Mouse (Mus musculus) adipocyte (in vitro differentiated cells): ENCODE measurements around the gene Klf11.
"Not testable (repeated sequence)": the region's sequence is repeated elsewhere in the genome, so short reads cannot be mapped to it uniquely, and the experiment has no call there.

Experiments used
- DNase-seq: peaks from one replicate; pipeline ENCODE4 v3.0.0-alpha.2; 2016; ENCODE audit warnings: low spot score

Gene Klf11

GRCm38 (mm10) chr12:24654065-24654862 lies 3.2 kb downstream of the Klf11 start:
- DNase-seq: no peak

- no peak for DNase-seq
These were observed 5.4 kb downstream of the Klf11 start for GRCm38 (mm10) chr12:24656436-24656835.

- no peak for DNase-seq
These were observed 7.9 kb downstream of the Klf11 start for GRCm38 (mm10) chr12:24658998-24659397.

- no peak for DNase-seq
These were observed 8.8 kb downstream of the Klf11 start for GRCm38 (mm10) chr12:24659923-24660322.

GRCm38 (mm10) chr12:24661100-24661499 lies 10.0 kb downstream of the Klf11 start:
- DNase-seq: no peak

- DNase-seq: no peak
These were observed 11.1 kb downstream of the Klf11 start for GRCm38 (mm10) chr12:24662131-24662530.

GRCm38 (mm10) chr12:24680096-24680491 lies 29.0 kb downstream of the Klf11 start:
- no peak for DNase-seq

GRCm38 (mm10) chr12:24680492-24681285 lies 29.6 kb downstream of the Klf11 start:
- DNase-seq: no peak

- no peak for DNase-seq
These were observed 30.4 kb downstream of the Klf11 start, which contains the start of gene Cys1 for GRCm38 (mm10) chr12:24681286-24682023. Cys1 (minus strand) TSS chr12:24681813.

GRCm38 (mm10) chr12:24682563-24682962 lies 31.5 kb downstream of the Klf11 start:
- peak; percentile 74 for DNase-seq

- no peak for DNase-seq
These were observed 32.4 kb downstream of the Klf11 start for GRCm38 (mm10) chr12:24683461-24683860.

GRCm38 (mm10) chr12:24686038-24686695 lies 35.1 kb downstream of the Klf11 start:
- no peak for DNase-seq

GRCm38 (mm10) chr12:24686696-24687346 lies 35.7 kb downstream of the Klf11 start:
- no peak for DNase-seq

GRCm38 (mm10) chr12:24690351-24690750 lies 39.3 kb downstream of the Klf11 start:
- no peak for DNase-seq

- peak; percentile 83 for DNase-seq
These were observed 45.7 kb downstream of the Klf11 start for GRCm38 (mm10) chr12:24696500-24697483.

- peak; percentile 41 for DNase-seq
These were observed 46.6 kb downstream of the Klf11 start for GRCm38 (mm10) chr12:24697484-24698204.

- DNase-seq: no peak
These were observed 47.4 kb downstream of the Klf11 start for GRCm38 (mm10) chr12:24698514-24698913.

- DNase-seq: no peak
These were observed 48.5 kb downstream of the Klf11 start for GRCm38 (mm10) chr12:24699578-24699977.

- not testable (repeated sequence) for DNase-seq
These were observed 50.5 kb downstream of the Klf11 start for GRCm38 (mm10) chr12:24701621-24702020.
